Mouse (Mus musculus): Measurements from ENCODE around the gene Sept1.

The Sept1 gene

DNA sequence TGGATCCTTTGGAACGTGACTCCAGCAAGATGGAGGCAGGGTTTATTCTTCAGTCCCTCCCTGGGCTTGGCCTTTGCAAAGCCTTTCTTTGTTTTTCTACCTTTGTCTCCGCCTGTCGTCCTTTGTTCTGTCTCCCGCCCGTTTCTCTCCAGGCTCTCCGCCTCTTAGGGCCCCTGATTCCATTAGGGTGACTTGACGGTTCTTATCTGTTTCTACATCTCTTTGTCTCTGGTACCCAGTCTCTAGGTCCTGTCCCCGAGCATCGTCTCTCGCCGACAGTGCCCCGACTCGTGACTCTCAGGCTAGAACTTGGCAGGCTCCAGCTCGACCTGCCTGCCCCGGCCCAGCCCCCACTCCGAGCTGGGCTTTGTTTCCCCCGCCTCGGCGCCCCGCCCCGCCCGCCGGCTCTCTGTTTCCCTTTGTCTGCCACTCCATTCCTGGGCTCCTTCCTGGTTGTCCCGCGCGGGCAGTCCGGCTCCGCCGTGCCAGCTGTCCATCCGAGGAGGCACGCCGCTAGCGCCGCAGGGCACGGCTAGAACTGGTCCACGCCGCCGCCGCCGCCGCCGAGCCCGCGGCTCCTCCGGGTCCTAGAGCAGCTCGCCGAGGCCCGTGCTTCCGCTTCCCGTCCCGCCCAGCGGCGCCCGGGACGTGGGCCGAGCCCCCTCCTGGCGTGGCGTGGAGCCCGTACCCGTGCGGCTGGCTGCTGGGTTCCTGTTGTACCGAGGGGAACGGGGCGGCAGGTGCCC is at the start of gene Sept1, which contains the start of gene Zfp553:
Gene Sept1 (minus strand): TSS at position 509 of the 746 bp plus-strand sequence.
Gene Zfp553 (plus strand): TSS at position 440 of the 746 bp plus-strand sequence.
- in situ Hi-C loops (cut with MboI, MseI), result loop anchor here (5.0 to 25.0 kb wide), 2 partner anchors 1155 to 1180 kb away; no protein-coding TSS in a partner anchor

- in situ Hi-C loops (cut with MboI, MseI), result no loop called here
Measured at GRCm38 (mm10) chr7:127282190-127282589, 49.3 kb upstream of the Sept1 start.

DNA sequence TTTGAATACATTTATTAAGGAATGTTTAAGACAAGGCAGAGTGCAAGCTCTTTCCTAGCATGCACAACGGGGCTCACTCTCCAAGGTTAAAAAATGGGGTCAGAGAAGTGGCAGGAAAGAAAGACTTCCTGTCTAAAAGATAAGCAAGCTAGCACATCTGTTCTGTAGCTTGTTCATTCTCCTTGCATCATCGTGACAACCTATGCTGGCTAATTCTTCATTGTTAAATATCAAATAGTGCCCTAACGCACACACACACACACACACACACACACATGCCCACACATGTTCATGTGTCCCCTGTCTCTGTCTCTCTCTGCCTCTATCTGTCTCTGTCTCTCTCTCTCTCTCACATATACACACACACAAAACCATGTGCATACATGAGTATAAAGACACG is 48.2 kb upstream of the Sept1 start:
- in situ Hi-C loops (cut with MboI, MseI), result no loop called here

DNA sequence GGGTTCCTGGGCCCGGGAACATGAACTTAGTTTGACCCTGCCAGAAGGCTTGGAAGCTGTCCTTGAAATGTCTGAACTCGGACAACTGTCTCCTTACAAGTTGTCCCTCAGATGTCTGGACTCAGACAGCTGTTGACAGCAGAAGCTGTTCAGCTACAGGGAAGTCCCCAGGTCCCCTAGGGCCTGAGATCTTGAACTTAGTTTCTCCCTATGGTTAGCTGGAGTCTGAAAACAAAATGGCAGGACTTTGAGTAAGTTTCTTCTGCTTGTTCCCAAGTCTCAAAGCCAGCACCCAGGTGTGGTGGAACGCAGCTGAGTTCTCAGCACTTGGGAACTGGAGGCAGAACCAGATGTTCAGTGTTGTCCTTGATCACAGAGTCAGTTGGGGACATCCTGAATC is 47.2 kb upstream of the Sept1 start:
- in situ Hi-C loops (cut with MboI, MseI), result no loop called here

GRCm38 (mm10) chr7:127278311-127278710 is 45.4 kb upstream of the Sept1 start:
- in situ Hi-C loops (cut with MboI, MseI), result no loop called here

- in situ Hi-C loops (cut with MboI, MseI), result no loop called here
Measured at GRCm38 (mm10) chr7:127276519-127276961, 43.6 kb upstream of the Sept1 start.

GRCm38 (mm10) chr7:127273925-127274789 is 41.2 kb upstream of the Sept1 start, which contains the start of gene Sephs2:
Gene Sephs2 (minus strand): TSS chr7:127274055.
- in situ Hi-C loops (cut with MboI, MseI), result no loop called here

- in situ Hi-C loops (cut with MboI, MseI), result no loop called here
Measured at GRCm38 (mm10) chr7:127273118-127273923, 40.4 kb upstream of the Sept1 start.

- in situ Hi-C loops (cut with MboI, MseI), result no loop called here
Measured at GRCm38 (mm10) chr7:127272566-127272965, 39.6 kb upstream of the Sept1 start.

DNA sequence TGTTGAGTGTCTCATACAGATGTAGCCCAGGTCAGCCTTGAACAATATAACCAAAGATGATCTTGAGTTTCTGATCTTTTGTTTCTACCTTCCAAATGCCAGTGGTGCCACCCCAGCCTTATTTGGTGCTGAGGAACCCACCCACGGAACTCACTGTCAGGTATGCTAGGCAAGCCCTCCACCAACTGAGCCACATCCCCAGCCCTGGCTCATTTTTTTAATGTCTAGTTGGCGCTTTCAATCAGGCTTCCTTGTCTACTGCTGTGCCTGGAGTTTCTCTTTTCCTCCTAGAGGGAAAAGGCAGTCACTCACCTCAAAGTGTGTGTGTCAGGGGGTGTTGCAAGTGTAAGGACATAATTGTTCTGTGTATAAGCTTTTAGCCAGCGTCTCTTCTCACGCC is 38.2 kb upstream of the Sept1 start:
- in situ Hi-C loops (cut with MboI, MseI), result no loop called here

GRCm38 (mm10) chr7:127270666-127271065 is 37.7 kb upstream of the Sept1 start:
- in situ Hi-C loops (cut with MboI, MseI), result no loop called here

DNA sequence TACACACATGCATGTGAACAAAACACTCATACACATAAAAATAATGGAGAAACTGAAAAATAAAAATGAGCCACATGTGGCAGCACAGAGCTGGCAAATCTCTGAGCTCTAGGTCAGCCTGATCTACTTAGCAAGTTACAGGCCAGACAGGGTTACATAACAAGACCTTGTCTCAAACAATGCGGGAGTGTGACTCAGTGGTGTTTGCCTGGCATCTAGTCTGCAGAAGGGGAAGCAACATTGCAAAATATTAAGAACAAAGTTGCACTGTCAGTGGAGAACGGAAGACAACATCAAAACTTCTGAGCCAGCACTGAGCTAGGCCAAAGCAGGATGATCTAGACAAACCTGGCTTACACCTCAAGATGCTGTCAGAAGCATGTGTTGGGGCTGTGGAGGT is 37.3 kb upstream of the Sept1 start:
- in situ Hi-C loops (cut with MboI, MseI), result no loop called here

DNA sequence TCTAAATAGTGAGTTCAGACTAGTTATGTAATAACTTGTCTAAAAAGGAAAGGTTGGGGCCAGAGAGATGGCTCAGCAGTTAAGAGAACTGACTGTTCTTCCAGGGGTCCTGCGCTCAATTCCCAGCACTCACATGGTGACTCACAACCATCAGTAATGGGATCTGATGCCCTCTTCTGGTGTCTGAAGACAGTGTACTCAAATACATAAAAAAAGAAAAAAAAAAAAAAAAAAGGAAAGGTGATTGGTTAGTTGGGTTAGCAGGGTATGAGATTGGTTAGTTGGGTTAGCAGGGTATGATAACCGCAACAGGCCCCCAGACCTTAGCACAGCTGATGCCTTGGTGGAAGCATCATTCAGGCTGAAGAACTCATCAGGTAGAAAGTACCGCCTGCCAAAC is 30.6 kb upstream of the Sept1 start:
- in situ Hi-C loops (cut with MboI, MseI), result loop anchor here (5.0 kb wide), 2 partner anchors 44 to 79 kb away; no protein-coding TSS in a partner anchor

DNA sequence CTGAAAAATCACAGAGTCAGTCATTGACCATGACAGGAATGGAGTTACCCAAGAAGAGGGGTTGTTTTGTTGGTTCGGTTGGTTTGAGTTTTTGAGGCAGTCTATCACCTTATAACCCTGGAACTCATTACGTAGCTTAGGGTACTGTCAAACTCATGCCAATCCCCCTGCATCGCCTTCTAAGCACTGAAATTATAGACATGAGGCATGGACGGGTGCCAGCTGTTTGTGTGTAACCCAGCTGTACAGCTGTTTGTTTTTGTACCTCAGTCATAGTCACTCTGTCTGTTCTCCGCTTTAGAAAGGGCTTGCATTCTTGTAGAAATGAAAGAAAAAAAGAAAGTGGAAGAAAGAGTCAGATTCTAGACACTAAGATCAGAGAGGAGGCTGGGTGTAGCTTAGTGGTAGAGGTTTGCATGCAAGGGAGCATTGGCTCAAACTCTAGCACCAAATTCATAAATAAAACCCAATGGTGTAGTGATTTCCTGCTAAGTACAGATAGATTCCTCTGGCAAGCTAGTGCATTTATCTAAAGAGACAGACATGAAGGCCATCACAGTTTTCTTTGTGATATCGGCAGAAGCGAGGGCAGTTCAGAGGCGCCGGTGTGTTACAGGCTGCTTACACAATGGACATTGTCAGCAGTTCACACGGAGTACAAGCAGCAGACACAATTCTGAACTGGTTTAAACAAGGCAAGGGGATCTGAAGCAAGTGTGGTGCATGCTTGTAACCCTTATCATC is 29.5 kb upstream of the Sept1 start:
- in situ Hi-C loops (cut with MboI, MseI), result loop anchor here (5.0 kb wide), 2 partner anchors 45 to 80 kb away; no protein-coding TSS in a partner anchor

DNA sequence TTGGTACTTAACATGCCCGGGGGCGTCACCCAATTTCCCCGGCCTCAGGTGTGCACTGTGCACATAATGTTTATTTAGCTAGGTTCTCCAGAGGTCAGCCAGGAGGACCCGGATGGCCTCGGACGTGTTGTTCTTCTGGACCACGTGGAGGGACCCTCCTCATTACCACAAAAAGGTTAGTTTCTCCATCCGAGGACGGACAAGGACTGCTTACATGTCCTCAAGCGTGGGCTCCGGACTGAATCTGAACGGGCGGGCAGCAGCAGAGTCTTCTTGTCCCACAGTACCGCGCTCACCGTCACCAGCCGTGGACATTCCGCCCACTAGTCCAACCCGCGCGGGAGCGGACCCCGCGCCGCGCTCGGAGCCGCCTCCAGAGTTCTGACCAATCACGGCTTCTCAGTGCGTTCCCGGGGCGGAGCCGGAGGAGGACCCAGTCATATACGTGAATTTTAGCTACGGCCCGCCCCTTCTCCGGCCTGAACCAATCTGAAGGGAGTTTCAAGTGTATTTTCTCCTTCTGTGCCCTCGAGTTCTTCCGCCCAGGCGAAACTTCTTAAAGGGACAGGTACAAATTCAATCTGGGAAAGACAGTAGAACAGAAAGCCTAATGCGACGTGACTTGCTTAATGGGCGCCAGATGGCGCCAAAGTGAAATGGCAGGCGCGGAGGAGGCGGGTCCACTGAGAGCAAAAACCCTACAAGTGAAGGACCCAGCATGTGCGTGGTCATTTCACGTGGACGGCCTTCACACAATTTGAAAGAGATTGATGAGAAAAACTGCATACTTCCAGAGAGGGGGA is 27.6 kb upstream of the Sept1 start, which contains the start of gene Dctpp1:
Gene Dctpp1 (minus strand): TSS at position 401 of the 803 bp plus-strand sequence.
- in situ Hi-C loops (cut with MboI, MseI), result loop anchor here (5.0 kb wide), 2 partner anchors 47 to 82 kb away; no protein-coding TSS in a partner anchor

DNA sequence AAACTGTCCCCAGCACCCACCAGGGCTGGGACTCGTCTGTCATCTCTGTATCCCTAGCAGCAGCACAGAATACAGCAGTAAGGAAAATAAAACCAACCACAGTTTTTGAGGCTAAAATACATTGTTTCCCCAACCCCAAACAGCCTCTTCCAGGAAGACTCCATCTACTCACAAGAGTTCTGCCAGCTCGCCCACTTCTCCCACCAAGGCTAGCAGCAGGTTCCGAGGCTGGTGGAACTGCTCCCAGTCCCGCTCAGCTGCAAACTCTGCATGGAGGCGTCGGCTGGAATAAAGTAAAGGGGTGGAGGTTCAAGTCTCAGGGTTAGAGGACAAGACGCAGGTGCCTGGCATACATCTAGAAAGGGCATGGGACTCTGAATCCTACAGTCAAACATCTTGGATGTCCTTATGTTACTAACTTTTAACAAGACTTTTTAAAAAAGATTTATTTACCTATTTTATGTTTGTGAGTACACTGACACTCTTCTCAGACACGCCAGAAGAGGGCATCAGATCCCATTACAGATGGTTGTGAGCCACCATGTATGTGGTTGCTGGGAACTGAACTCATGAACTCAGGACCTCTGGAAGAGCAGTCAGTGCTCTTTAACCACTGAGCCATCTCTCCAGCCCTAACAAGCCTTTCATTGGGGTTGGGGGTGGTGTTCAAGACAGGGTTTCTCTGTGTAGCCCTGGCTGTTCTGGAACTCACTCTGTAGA is 26.4 kb upstream of the Sept1 start:
- in situ Hi-C loops (cut with MboI, MseI), result no loop called here

DNA sequence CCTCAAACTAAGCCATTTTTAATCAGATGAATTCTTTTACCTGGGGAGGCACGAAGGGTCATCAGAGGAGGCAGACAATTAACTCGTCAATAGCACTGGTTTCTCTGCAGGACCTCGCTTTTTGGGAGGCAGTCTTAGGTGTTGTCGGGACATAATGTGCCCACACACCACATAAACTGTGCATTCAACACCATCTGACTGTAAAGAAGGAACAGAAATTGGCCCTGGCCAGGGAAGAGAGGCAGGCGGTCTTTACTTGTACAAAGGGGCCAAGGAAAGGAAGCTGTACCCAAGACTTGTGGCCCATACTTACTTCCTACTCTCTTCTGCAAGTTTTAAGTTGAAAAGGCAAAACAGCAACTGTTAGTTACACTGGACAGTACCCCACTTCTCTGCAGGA is 23.6 kb upstream of the Sept1 start:
- in situ Hi-C loops (cut with MboI, MseI), result no loop called here

DNA sequence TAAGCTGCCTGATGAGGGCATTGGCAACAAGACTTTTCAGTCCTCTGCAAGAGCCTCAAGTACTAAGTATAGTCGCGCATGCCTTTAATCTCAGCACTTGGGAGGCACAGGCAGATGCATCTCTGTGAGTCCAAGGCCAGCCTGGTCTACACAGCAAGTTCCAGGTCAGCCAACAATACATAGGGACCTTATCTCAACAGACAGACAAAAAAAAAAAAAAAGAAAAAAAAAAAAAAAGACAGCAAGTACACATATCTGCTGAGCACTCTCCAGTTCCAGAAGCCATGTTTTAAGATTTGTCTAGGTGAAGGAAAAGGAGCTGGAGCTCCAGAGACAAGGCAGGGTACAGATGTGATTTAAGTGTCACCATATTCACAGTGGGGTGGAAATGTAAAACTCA is 23.0 kb upstream of the Sept1 start:
- in situ Hi-C loops (cut with MboI, MseI), result no loop called here

DNA sequence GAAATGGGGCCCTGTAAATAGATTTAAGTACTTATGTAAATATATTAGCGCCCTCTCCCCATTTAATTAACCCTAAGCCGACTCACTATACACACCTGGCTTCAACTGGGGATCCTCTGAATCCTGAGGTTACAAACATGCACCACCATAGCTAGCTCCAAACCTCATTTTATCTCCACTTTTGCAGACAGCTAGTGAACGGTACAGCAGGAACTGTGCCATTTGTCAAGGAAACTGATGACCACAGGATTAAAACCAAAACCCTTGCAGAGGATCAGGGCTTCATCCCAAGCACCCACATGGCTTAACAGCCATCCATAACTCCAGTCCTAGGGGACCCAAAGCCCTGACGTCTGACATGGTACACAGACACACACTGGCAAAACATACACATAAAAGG is 22.1 kb upstream of the Sept1 start:
- in situ Hi-C loops (cut with MboI, MseI), result no loop called here
